ENCODE assay signal across 9 mouse cellular contexts in genomic region chr11:119133437-119134221, GRCm38 (mm10). TPM values are rescaled to one million over a fixed set of nuclear protein-coding genes. Genes with fewer than 3 reads are reported as not detected.
DNase-seq lines count a peak whose midpoint lies in the region; ATAC-seq lines count a peak whose summit lies in the region.
"Had no signal": no experiment of that assay in that cellular context is flagged by ENCODE, and none has a peak within 500 bp of the region (broad histone marks: within the 10 kb centered on the region; RNA-seq: fewer than 3 reads in every experiment).

No protein-coding gene starts in this region.

- H3K36me3 ChIP-seq in lung, embryonic 15.5 days, result no peaks in the 10 kb centered on the region
- H3K36me3 ChIP-seq in midbrain, embryonic 13.5 days, result no peaks in the 10 kb centered on the region

- H3K4me3 ChIP-seq in lung, embryonic 15.5 days, result no peak overlapping the region
- H3K4me3 ChIP-seq in midbrain, embryonic 13.5 days (replicated peaks), result no peak overlapping the region
- H3K4me3 ChIP-seq: erythroblast, embryonic 14.5 days had no signal

- H3K27ac ChIP-seq in lung, embryonic 15.5 days, result peak overlapping the region; percentile 88
- H3K27ac ChIP-seq in midbrain, embryonic 13.5 days, result no peak overlapping the region

- 0 out of 2 replicates have a peak, but pooled peaks have one; percentile 16 for ATAC-seq in lung, embryonic 15.5 days (ENCODE audit: borderline replicate concordance, extremely low read depth, low FRiP score, low TSS enrichment)
- ATAC-seq in midbrain, embryonic 13.5 days, result no peak

- no peak overlapping the region for H3K9ac ChIP-seq in lung, embryonic 15.5 days
- no peak overlapping the region for H3K9ac ChIP-seq in midbrain, embryonic 13.5 days (replicated peaks)

- H3K4me2 ChIP-seq in lung, embryonic 15.5 days, result no peak overlapping the region
- no peak overlapping the region for H3K4me2 ChIP-seq in midbrain, embryonic 13.5 days (replicated peaks)

- H3K27me3 ChIP-seq in lung, embryonic 15.5 days, result peaks cover 10% of the 10 kb centered on the region; the same call in 1 of the 2 replicates
- peaks cover 9% of the 10 kb centered on the region; the same call in 1 of the 2 replicates for H3K27me3 ChIP-seq in midbrain, embryonic 13.5 days

- WGBS in lung, embryonic 15.5 days, result 45% methylated on average over 5 of the region's 5 CpGs
- 79% methylated on average over 5 of the region's 5 CpGs for WGBS in midbrain, embryonic 13.5 days

- DNase-seq in gastrocnemius, adult 18-20 months (ENCODE audit: low spot score), result peak; percentile 86
- DNase-seq in gastrocnemius, postnatal 4 days (ENCODE audit: low spot score in 2 of 2), result no peak
- peak; percentile 75 for DNase-seq in adrenal gland, postnatal 25 days
- peak; percentile 78 to 82 for DNase-seq in heart, adult 18-20 months
- DNase-seq in kidney, adult 9 months, result peak; percentile 82
- peak; percentile 26 to 60 for DNase-seq in spleen, postnatal 14 days (ENCODE audit: low spot score in 2 of 2)

- H3K4me1 ChIP-seq in lung, embryonic 15.5 days, result peaks cover 46% of the 10 kb centered on the region
- peaks cover 31% of the 10 kb centered on the region for H3K4me1 ChIP-seq in midbrain, embryonic 13.5 days (replicated peaks)

- H3K9me3 ChIP-seq in lung, embryonic 15.5 days, result no peaks in the 10 kb centered on the region
- no peaks in the 10 kb centered on the region for H3K9me3 ChIP-seq in midbrain, embryonic 13.5 days

RNA-seq across cellular contexts. Expression of gene Cbx4, which starts 47.6 kb away (rescaled TPM):
- total RNA-seq in gastrocnemius, adult 18-20 months (2021), result 1 to 10 TPM; 1.6 to 2.5 TPM
- total RNA-seq in gastrocnemius, postnatal 4 days (2021), result 10 to 100 TPM; 10.4 to 10.7 TPM
- 100 and 121 TPM in 2 replicates for total RNA-seq in adrenal gland, postnatal 25 days (2021)
- total RNA-seq in heart, adult 18-20 months (2021), result 1 to 10 TPM; 6.5 to 7.2 TPM
- 13.3 and 14.1 TPM in 2 replicates for polyA plus RNA-seq in lung, embryonic 15.5 days (2015; fragmentation: Nextera tagmentation; extraction: Ambion mirVana)
- polyA plus RNA-seq in midbrain, embryonic 13.5 days (2015; fragmentation: Nextera tagmentation; extraction: Ambion mirVana), result 14.1 and 16.3 TPM in 2 replicates

Comparison
In these comparisons a context has a peak if more than half of its experiments do, and no peak if none do; other contexts are left out.
1. DNase-seq: peak in gastrocnemius, adult 18-20 months (single experiment), adrenal gland, postnatal 25 days (single experiment), heart, adult 18-20 months (2 of 2), kidney, adult 9 months (single experiment) and spleen, postnatal 14 days (2 of 2); none in gastrocnemius, postnatal 4 days (0 of 2).